Mouse (Mus musculus) spleen, postnatal 36 days (tissue): Measurements from ENCODE around the gene Hoxa7.

Experiments used
- DNase-seq, 2 experiments: peaks; one replicate each; pipeline ENCODE4 v3.0.0; 2022; ENCODE audit warnings: low spot score in 2 of 2, mixed read lengths in 1 of 2

Gene Hoxa7

DNA sequence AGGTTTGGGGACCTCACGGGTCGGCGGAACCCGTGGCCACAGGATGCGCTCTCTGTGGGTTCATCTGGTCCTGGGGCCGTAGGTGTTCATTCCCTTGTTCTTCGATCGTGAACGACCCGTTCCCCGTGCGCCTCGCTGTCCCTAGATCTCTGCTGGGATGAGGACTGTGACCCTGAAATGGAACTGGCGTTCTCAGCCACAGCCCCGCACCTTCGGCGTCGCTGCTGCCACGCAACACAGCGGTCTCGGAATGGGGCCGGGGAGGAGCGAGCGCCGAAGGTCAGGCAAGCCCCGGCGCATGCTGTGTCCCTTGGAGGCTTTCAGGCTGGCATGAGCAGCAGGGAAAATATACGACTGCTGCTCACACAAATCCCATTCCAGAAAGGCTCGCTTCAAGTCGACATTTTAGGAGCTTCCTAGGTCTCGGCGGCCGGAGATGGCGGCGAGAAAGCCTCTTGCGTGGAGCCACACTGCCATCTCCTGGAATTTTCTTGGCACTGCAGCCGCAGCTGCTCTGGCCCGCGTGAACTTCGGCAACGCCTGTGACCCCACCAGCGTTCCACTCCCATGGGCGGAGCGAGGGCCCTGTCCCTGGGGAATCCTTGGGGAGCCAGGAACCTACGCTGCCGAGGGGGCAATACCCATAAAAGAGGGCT lies at the start of gene Hoxa7:
TSS of gene Hoxa7 (minus strand) at position 518 of the 656 bp plus-strand sequence.
- peak; percentile 56 to 66 for DNase-seq

DNA sequence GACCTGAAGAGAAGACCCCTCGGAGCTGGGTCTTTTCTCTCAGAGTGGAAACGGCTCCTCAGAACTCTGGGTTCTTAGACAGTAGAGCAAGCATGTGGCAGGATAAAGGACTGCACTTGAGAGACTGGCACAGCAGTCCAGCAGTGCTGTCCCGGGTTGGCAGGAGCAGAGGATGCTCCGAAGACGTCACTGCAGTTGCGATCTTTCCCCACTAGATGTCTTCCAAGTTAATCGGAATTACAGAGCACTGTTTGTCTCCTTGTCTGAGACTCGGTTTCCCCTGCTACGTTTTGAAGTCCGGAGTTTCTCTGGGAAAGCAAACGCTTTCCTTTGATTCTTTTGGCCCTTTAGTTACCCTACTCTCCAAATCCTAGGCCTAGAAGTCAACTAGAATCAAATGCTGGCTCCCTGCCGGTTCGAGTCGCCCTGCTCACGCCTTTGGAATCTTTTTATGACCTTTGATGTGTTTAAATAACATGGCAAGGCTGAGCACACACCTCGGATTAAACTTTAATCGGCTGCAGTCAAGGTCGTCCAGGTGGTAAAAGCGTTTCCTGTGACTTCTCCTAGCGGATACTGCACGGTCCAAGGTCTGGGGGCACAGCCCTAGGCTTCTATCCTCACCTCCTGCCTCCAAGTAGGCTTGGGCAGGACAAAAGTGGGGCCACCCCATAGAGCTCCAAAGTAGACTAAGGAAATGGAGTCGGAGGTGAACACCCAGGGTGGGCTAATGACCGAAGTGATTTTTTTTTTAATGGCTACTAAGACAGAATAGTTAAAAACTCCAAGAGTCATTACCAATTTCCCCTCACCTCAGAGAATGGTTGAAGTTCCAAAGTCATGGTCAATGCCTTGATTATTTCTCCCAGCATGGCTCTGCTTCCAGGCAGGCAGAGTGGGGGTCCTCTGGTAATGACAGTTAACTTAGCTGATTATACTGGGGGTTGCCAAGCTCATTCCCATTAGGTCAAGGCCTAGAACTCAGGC lies 49.1 kb upstream of the Hoxa7 start:
- no peak for DNase-seq

DNA sequence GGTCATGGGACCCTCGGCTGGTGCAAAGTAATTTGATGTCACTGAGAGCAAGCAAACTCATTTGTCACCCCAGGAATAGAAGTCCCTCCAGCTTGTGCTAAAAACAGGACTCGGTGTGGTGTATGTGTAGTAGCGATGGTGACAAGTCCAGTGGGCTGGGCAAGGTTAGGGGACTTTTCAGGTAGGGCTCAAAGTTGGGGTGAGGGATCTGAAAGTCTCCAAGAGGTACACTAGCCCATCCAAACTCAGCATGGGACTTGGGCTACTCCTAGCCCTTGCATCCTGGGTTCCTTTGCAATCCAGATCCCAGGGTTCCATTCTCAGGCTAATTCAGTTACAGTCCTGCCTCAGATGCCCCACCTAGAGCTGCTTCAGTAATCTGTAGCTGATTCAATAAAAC lies 47.1 kb upstream of the Hoxa7 start:
- DNase-seq, result no peak

DNA sequence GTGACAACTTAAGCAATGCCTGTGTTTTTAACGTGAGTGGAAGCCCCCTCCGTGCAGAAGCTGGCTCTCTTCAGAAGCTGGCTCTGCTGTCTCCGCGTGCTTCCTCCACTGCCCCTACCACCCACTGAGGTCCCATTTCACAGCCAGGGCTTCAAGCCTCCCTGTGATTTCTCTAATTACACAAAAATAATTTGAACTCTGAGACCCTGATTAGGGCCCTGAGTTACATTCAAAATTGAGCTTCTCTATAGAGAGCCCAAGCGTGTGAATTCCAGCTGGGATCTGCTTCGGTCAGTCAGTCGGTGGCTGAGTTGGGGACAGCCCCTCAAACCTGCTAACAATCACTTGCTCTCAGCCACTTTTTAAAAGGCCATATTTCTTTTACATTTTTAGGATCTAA lies 46.7 kb upstream of the Hoxa7 start:
- no peak for DNase-seq

DNA sequence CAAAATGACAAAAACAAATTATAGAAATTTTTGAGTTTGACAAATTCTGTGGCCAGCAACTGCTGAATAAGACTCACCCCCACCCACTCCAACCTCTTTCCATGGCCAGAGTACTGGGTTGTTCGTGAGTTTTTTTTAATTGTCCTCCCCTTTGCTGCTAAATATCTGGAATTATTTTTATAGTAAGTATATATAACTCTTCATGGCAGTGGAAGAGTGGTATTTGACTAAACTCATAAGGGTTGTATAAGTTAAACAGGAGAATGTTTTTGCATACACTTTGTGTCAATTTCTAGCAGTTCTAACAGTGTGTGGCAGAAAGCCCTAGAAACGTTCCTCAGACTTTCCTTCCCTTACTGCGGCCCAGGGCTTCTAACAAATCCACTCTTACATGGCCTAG lies 46.0 kb upstream of the Hoxa7 start:
- DNase-seq, result no peak

DNA sequence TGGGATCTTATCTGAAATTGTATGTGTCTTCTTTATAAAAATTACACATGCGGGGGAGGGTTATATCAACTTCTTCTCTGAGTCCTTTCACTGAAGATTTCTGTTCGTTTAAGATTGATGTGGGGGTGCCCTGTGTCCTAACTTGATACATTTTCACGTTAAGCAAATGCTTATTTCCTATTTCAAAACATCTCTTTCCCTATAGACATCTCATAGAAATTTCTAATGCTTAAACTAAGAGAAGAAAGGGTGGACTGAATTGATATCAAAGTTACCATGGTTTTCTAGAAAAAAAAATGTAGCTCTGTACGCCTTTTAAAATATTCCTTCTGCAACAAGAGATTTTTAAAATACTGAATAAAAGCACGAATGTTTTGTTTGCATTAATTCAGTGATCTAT lies 45.6 kb upstream of the Hoxa7 start:
- no peak for DNase-seq

DNA sequence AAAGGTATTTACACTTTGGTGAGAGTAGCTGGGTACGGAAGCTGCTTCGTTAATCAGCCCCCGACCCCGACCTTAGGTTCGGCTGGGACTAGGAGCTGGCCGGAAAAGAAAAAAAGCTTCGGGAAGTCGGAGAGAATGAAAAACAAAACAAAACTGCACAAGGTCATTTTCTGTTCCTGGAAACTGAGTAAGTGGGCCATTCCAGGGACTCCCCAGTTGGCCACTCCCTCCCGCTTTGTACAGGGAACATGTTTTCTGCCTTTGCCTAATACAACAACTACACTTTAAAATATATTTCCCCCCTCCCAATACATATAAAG lies 45.0 kb upstream of the Hoxa7 start:
- DNase-seq, result no peak

DNA sequence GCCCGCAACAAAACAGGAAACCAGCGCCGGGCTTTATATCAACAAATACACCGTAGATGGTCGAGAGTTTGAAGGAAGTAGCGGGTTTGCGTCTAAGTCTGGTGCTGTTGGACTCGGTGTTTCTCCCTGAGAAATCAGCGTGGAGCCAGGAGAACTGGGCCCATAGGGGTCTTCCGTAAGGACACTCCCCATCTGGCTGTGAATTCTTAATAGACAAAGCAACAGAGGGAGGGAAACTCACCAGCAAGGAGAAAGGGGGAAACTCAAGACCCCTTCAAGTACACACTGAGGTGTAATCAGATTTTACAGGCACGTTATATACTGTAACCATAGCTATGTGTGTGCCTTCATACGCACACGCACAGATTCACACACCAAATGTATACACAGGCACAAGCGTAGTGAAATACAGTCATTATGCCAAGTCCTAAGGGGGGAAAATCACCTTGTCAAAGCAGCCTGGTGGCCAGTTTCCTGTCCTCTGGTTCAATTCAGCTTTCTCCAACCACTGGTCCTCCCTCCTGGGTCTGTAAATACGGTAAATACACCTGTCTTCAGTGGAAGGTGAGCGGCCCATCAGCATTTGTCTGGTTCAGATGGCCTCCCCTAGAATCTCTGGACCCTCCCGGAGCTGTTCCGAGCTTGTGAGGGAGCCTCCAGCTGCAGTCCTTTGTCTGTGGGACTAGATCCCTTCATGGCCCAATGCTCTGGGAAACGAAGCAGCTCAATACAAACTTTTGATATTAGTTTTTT lies 44.4 kb upstream of the Hoxa7 start:
- no peak for DNase-seq

DNA sequence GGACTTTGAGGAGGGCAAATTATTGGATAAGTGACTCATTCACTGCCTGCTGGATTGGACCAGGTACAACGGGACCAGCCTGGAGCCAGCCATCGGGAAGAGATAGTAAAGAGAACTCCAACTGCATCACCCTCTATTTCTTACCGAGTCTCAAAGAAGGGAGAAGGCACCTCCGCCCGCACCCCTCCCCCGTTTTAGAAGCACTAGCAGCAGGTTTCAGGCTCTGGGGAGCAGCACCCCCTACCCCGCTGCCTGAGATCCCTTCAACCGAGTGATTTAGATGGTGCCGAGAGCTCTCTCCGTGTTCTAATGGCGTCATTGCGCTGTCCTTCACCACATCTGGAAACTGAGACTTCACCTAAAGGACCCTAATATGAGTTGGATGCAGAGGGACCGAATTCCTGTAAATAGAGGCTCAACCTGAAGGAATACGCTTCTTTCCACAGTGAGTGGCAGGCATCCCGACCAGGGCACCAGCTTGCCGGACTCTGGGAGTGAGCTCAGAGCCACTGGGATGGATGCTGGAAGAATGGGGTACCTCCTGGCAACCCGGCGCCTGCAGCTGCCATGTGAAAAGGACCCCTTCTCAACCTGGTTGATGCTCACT lies 43.8 kb upstream of the Hoxa7 start:
- no peak for DNase-seq

DNA sequence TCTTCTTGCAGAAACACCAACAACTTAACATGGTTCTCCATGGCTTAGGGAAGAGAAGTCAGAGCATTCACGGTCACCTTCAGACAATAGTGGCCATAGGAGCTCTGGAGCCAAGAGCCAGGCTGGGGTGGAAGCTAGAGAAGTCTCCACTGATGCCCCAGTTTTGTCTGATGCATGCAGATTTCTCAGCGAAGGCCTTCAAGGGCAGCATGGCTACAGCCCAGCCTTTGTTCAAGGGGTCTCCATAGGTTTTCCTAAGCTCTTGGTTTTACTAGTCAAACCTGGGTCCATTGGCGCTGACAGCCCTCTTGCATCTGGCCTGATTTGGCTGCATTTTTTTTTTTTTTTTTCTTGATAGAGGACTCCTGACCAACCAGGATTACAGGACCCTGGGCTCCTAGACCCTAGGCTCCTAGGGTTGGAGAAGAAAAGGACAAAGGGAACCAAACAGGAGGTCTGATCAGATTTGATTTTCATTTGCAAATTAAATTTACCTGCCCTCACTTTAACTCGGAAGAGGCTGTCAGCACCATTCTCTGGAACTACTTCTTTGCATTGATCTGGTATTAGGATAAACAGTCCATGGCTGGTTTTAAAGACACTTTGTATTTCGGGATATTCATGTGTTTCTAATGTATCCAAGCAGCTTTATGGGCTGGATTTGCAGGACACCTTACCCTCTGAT lies 42.6 kb upstream of the Hoxa7 start:
- no peak for DNase-seq

DNA sequence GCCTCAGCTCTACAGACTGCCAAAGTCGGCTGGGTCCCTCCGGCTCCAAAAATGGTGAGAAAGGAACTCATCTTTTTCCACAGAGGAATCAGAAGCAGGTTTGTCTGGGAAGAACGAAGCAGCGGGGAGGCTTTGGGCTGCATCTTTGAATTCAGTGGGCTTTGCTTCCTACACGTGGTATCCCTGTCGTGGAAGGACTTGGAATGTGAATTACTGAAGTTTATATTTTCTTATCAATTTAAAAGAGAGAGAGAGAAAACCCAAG lies 41.6 kb upstream of the Hoxa7 start:
- DNase-seq, result no peak

DNA sequence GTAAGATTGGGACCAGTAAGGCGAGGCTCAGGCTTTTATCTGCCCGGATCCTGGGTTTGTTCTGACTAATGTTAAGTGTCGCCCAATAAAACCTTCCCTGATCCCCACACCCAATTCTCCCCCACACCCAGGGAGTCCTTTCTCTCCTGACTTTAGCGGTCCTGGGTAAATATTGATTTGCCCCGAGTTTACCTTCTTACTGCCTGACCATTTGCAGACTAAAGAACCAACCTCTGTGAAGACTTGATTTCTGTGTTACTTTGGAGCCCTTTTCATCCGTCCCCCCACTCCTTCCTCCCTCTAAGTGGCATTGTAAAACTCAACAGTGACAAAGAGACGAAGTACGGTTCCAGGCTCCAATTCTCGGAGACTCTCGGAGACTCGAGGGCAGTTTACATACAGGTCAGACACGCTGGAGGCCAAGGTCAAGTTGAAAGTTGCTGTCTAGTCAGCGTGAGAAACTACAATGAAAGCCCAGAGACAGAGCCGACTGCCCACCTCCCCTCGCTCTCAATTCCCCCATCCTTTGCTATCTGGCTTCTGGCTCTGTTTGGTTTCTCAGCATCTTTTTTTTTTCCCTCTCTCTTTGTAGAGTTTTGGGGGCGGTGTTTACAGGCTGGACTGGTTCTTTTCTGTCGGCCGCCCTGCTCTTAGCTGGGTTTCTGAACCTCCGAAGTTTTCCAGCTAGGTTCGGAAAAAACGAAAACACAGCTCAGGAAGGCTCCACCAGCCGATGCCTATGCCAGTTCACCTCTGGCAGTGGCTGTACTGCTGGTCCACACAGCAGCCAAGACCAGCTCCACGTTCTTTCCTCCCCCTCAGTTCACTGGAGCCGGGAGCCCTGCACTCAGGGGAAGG lies 41.0 kb upstream of the Hoxa7 start:
- DNase-seq, result no peak

DNA sequence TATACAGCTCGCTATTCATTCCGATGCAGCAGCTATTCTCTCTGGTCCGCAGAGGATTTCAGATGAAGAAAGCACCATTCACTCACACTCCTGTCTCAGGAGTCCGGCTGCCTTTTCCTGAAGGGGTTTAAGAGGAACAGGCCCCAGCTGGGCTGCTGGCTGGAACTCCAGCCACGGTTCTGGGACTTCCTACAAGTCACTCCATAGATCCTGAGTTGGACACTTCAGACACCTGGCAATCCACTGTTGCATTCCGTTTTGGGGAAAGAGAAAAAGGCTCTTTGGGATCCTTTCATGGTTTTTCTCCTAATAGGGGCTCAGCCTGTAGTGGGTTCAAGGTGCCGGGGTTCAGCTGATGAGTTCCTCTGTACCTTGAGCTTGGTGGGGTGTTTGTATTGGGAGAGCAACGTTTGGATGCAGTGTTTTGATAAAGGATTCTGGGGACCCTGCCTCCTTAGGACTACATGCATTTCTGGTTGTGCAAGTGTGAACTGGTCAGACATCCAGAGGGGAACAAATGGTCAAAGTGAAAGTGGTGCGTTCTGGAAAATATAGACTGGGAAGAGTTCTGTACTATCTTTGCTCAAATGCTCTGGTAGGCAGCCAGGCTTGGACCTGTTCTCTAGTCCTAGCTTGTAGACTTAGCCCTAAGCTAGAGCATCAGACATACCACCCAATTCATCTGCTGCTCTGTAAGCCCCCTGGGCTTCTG lies 40.3 kb upstream of the Hoxa7 start:
- no peak for DNase-seq

DNA sequence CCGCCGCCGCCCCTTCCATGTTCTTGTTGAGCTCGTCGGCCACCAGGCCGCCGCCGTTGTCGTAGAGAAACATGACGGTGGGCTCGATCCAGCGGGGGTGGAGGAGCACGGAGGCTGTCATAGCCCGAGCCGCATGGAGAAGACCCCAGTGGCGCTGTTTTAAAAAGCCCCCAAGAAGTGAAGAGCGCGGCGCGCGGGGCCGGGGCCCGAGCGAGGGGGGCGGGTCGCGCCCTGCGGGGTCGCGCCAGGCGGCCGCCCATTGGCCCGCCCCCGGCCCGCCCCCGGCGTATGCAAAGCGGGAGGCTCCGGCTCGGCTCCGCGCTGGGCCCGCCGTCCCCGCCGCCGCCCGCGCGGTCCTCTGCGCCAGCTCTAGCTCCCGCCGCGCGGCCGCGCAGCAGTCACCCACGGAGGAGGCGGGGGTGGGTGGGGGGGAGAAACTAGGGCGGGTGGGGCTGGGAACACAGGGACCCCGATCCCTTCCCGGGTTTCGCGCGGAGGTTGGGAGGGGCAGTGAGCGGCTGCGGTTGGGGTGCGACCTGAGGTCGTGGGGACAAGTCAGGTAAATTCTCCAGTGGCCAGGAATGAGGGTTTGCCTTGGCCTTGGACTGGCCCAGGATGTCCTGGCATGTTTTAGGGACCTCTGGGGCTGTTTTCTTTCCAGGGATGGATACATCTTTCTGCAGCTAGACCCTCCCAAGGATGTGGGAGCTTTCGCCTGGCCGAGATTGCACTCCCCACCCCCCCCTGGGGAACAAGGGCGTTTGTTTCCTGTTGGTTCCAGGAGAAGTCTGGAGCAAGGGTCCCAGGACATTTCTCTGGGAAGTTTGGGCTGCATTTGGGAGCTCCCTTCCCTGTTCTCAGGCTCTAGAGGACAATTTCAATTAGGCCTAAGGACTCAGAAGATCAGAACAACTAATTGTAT lies 39.3 kb upstream of the Hoxa7 start, which contains the start of gene Hoxa13:
TSS of gene Hoxa13 (minus strand) at position 227 of the 922 bp plus-strand sequence.
- DNase-seq, result no peak

DNA sequence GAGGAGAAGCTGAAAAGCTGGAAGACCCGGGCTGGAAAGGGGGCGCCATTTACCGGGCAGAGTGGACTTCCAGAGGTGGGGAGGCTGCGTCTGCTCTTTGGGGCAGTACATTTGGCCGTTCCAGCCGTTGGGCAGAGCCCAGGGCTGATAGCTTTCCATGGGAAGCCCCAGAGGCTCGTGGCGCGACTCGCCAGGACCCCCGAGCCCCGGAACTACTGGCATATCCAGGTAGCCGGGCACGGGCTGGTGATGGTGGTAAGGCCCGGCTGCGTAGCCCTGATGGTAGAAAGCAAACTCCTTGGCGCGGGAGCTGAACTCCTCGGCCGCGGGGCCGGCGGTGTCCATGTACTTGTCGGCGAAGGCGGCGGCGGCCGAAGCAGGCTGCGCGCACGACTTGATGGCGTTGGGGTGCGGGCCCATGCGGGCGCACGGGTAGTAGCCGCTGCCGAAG lies 38.2 kb upstream of the Hoxa7 start:
- DNase-seq, result no peak

DNA sequence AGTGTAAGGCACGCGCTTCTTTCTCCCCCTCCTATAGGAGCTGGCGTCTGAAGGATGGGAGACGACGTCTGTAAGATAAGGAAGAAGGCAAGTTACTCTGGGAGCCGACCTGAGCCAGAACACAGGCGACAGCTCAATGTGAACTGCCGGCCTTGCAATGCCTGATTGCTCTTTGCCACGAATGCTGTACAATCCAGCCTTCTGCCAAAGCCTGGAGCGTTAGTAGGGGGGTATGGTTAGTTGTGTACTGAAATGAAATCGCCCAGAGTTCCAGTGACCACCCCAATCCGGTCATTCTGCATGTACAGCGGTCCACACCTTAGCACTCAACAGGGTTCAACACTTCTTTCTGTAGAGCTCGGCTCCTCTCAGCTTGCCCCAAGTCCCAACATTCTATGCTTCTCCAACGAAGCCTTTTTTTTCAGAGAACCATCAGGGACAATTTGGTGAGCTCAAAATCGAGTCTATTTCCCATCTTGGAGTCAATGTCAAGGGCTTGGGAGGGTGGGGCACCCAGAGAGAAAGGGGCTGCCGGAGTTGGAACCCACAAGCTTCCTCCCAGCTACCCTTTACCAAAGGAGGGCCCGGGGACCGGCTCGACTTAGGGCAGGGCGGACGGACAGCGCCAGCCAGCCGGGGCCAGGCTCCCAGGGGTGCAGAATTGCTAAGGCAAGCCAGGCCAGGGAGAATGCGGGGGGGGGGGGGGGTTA lies 37.6 kb upstream of the Hoxa7 start:
- no peak for DNase-seq

DNA sequence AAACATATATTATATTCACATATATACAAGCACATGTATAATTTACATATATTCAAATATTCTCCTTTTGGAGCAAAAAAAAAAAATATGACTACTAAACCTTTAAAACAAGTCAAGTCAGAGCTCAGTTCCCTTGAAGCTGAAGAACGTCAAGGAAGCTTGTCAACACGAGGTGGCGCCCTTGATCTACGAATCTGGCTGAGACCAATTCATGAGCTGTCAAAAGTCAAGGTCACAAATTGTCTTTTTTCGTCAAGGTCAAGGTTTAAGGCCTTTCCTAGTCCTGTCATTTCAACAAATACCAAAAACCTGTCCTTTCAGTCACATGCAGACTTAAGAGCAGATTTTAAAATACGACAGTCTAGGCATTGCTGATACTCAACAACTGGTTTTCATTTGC lies 35.3 kb upstream of the Hoxa7 start:
- DNase-seq, result peak; percentile 64 to 66
